Mouse (Mus musculus): ENCODE results near the gene Arhgap23. TPM values are rescaled to one million over a fixed set of nuclear protein-coding genes. Genes with fewer than 3 reads are reported as not detected.
A peak's percentile ranks its signal among the peaks of the same experiment; 100 is the strongest.

The Arhgap23 gene
- polyA plus RNA-seq, 1 experiment from 2014 or later: 7.8 TPM

DNA sequence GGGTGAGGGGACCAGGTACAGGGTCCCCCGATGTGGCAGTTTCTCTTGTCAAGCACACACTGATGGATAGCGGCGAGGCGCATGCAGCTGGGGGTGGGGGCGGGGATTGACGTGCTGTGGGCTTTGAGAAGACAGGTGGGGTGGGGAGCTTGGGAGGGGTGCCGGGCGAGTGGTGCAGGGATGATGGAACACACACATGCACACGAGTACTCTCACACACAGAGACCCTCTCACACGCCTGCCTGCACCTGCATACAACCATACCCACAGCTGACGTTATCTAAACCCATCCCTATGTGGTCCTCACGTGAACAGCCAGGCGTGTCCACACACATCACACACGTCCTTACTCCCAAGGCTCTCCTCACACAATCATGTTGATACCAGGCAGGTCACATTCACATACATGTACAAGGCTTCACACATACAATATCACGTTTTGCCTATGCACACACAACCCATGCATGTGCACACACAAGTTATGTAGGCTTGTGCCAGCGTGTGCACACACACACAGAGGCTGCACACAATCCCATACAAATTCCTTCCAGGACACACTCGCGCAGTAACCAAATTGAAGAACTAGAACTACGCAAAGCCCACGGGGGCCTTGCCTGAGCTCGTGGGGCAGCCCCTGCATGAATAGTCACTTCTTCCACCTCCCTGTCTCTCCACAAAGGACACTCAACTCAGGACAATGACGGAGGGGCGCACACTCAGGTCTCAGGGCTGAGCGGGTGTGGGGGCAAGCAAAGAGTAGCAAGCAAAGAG is 94.6 kb downstream of the Arhgap23 start:
- DNase-seq (ENCODE audit: low spot score): no peak
- peaks cover 30% of the 10 kb centered on the region for H3K4me1 ChIP-seq
- H3K27me3 ChIP-seq (ENCODE audit: insufficient read depth, poor library complexity, severe bottlenecking): peaks cover 30% of the 10 kb centered on the region
- WGBS: 67% methylated on average over 24 of the region's 24 CpGs
- H3K4me3 ChIP-seq: no peak overlapping the region
- H3K9me3 ChIP-seq: no peaks in the 10 kb centered on the region
- H3K27ac ChIP-seq: no peak overlapping the region
- H3K36me3 ChIP-seq: no peaks in the 10 kb centered on the region

DNA sequence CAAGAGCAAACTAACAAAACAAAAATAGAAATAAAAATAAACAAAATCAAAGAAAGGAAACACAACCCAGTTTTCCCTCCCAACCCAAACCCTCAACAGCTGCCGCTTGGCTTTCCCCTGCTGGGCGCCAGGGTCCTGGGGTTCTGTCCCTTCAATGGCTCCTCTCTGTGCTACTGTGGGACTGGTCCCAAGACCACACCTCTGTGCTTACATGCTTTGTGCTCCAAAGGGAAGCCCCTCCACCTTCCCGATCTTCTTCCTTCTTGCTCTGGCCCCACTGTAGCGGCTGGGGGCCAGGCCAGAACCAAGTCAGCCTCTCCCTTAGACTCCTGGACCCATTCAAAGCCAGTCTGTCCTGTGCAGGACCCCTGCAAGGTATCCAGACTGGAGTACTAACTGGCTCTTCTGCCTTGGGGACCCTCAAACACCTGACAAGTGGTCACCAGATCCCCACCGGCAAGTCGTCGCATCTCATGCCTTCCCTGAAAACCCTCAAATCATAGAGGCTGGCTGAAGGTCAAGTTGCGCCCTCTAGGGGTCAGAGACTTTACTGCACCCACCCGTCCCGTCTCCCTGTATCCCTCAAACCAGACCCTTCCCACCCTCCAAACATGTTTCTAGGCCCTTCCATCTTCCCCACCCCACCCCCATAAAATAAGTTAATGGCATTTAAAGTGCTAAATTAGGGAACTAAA is 95.8 kb downstream of the Arhgap23 start:
- Histone ChIP-seq H3K9me3 (no peaks in the 10 kb centered on the region), H3K27ac (0 out of 2 replicates have a peak overlapping the region, but pooled peaks have one; percentile 38), H3K4me1 (peaks cover 30% of the 10 kb centered on the region), H3K4me3 (0 out of 2 replicates have a peak overlapping the region, but pooled peaks have one; percentile 18), H3K27me3 (ENCODE audit: insufficient read depth, poor library complexity, severe bottlenecking) (peaks cover 39% of the 10 kb centered on the region), H3K36me3 (no peaks in the 10 kb centered on the region)
- no peak for DNase-seq (ENCODE audit: low spot score)
- WGBS: 27% methylated on average over 10 of the region's 10 CpGs

DNA sequence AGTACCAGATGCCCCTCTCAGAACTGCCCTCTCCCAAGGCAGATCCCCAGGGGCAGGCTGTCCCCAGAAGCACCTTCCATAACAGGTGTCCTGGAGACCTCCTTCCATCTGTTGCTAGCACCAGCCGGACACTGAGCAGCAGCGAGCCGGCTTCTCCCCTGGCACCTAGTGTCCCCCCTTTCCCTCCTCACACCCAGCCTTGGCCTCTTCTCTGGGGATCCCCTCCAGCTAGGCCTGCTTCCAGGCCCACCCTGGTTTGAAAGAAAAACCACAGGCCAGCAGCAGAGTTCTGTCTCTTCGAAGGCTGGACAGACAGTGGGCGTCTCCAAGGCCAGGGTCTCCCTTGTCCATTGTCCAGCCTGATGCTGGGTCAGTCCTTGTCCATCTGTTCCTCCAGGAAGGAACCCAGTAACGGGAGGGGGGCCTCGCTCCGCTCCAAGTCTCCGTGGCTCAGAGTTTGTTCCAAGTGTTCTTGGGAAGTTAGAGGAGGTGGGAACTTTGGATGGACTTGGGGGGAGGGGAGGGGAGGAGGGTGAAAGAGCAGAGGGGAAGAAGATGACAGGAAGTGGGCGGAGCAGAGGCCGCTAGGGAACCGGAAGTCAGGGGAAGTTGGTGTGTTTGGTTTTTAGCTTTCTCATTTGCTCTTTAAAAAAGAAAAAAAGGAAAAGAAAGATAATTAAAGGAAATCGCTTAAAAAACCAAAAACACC is 96.5 kb downstream of the Arhgap23 start:
- no peak for DNase-seq (ENCODE audit: low spot score)
- H3K27me3 ChIP-seq (ENCODE audit: insufficient read depth, poor library complexity, severe bottlenecking): peaks cover 36% of the 10 kb centered on the region
- peak overlapping the region; percentile 38 for H3K27ac ChIP-seq
- no peaks in the 10 kb centered on the region for H3K36me3 ChIP-seq
- 46% methylated on average over 13 of the region's 13 CpGs for WGBS
- H3K4me3 ChIP-seq: no peak overlapping the region
- no peaks in the 10 kb centered on the region for H3K9me3 ChIP-seq
- H3K4me1 ChIP-seq: peaks cover 30% of the 10 kb centered on the region

DNA sequence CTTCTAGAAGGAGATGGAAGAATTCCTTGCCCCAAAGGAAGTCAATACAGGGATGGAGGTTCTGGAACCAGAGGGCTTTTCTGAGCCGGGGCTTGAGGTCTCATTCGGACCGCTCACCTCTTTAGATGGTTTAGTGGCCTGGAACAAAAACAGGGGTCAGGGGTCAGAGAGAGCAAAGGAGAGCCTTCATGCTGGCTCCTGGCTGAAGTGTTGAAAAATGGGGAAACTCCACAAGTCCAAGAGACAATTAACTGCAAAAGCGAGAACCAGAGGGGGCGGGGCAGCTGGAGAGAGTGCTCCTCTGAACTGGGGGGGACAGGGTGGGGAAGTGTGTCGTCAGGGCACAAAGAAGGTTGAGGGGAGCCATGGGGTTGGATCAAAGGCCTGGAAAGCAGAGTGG is 97.2 kb downstream of the Arhgap23 start:
- Histone ChIP-seq H3K27me3 (ENCODE audit: insufficient read depth, poor library complexity, severe bottlenecking) (peaks cover 35% of the 10 kb centered on the region), H3K9me3 (no peaks in the 10 kb centered on the region), H3K4me1 (peaks cover 30% of the 10 kb centered on the region), H3K36me3 (no peaks in the 10 kb centered on the region), H3K4me3 (no peak overlapping the region), H3K27ac (peak overlapping the region; percentile 38)
- DNase-seq (ENCODE audit: low spot score): no peak
- 71% methylated on average over 6 of the region's 6 CpGs for WGBS

DNA sequence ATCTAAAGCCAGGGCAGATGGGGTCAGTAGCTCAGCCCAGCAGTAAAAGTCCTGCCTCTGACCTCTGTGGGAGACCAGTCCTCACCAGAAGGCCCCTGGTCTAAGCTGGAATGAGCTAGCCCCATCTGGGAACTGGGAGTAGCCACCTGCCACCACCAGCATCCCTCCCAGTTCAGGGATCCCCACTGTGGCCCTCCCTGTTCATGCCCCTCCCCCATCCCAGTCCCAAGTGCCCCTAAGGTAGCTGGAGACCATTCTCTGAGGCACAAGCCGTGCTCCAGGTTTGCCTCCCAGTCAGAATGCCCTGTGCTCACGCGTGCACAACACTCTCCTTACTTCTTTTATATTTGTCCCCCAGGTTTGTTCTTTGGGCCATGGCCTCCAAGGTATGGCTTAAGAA is 97.7 kb downstream of the Arhgap23 start:
- peaks cover 35% of the 10 kb centered on the region for H3K27me3 ChIP-seq (ENCODE audit: insufficient read depth, poor library complexity, severe bottlenecking)
- no peak for DNase-seq (ENCODE audit: low spot score)
- no peaks in the 10 kb centered on the region for H3K9me3 ChIP-seq
- 77% methylated on average over 3 of the region's 3 CpGs for WGBS
- peaks cover 30% of the 10 kb centered on the region for H3K4me1 ChIP-seq
- H3K4me3 ChIP-seq: no peak overlapping the region
- H3K36me3 ChIP-seq: no peaks in the 10 kb centered on the region
- peak overlapping the region; percentile 38; the same call in 1 of the 2 replicates for H3K27ac ChIP-seq

DNA sequence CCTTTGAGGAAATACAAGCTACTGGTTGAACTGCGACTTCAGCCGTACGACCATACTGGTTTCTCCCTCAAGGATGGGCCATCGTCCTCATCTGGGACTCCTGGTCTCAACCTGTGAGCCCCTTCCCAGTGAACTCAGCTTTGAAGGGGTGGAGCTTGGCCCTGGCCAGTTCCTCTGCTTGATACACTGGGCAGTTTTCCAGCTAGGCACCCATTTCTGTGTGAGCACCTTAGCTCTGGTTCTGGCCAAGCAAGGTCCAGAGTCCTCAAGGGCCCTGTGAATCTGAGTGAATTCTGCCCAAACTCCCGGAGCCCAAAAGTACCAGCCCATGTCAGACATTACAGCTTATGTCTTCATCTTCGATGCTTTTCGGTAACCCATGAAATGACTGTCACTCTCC is 105.2 kb downstream of the Arhgap23 start:
- DNase-seq (ENCODE audit: low spot score): no peak
- 87% methylated on average over 7 of the region's 7 CpGs for WGBS
- Histone ChIP-seq H3K4me3 (no peak overlapping the region), H3K27me3 (ENCODE audit: insufficient read depth, poor library complexity, severe bottlenecking) (peaks cover 80% of the 10 kb centered on the region), H3K36me3 (no peaks in the 10 kb centered on the region), H3K27ac (no peak overlapping the region), H3K4me1 (peaks cover 34% of the 10 kb centered on the region), H3K9me3 (no peaks in the 10 kb centered on the region)

DNA sequence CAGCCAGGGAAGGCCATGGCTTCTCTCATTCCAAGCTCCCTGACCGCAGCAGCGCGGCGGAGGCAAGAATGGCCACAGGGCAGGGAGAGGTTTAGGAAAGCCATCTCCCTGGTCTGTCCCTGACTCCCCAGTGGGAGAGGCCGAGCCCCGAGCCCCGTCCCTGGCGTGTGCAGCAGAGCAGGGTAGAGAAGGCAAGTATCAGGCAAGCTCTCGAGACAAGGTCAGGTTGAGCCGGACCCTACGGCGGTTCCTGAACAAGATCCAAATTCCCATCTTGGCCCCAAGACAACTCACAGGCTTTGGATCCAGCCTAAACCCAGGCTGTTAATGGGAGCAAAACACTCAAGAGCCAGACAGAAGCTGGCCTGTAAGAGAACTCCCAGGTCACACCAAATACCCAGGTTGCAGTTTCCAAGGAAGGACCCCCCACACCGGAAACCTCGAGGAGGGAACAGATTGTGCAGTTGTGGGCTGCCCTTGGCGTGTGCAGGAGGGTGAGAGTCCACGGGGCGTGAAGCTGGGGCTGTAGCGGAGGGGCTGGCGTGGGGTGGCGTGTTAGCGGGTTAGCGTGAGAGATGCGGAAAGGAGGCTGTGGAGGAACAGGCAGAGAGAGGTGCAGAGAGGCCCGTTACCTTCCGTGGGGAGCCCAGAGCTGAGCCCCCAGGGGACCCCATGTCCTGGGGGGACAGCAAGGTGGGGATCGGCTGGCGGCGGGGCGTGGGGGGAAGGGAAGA is 106.6 kb downstream of the Arhgap23 start:
- 71% methylated on average over 29 of the region's 29 CpGs for WGBS
- H3K4me3 ChIP-seq: no peak overlapping the region
- H3K27ac ChIP-seq: 0 out of 2 replicates have a peak overlapping the region, but pooled peaks have one; percentile 6
- no peak for DNase-seq (ENCODE audit: low spot score)
- H3K36me3 ChIP-seq: no peaks in the 10 kb centered on the region
- peaks cover 34% of the 10 kb centered on the region for H3K4me1 ChIP-seq
- H3K9me3 ChIP-seq: no peaks in the 10 kb centered on the region
- peaks cover 85% of the 10 kb centered on the region for H3K27me3 ChIP-seq (ENCODE audit: insufficient read depth, poor library complexity, severe bottlenecking)

DNA sequence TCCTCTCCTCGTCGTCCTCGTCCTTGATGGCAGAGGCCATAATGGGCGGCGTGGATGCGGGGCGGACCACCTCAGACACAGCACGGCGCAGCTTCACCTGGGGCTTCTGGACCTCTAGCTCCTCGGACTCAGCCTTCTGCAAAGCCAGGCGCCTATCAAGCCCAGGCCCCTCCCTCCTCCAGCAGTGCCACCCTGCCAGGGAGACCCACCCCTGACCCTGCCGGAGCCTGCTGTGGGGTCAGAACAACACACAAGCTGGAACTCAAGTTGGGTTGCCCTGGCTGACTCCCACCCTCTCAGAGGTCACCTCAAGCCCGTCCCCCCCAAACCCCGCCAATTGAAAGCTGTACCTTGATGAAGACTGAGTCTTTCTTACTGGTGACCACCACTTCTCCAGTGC is 107.8 kb downstream of the Arhgap23 start:
- H3K4me3 ChIP-seq: no peak overlapping the region
- DNase-seq (ENCODE audit: low spot score): no peak
- peaks cover 92% of the 10 kb centered on the region for H3K27me3 ChIP-seq (ENCODE audit: insufficient read depth, poor library complexity, severe bottlenecking)
- H3K27ac ChIP-seq: peak overlapping the region; percentile 60; the same call in 1 of the 2 replicates
- H3K36me3 ChIP-seq: no peaks in the 10 kb centered on the region
- H3K9me3 ChIP-seq: no peaks in the 10 kb centered on the region
- peaks cover 34% of the 10 kb centered on the region for H3K4me1 ChIP-seq
- 78% methylated on average over 14 of the region's 14 CpGs for WGBS

DNA sequence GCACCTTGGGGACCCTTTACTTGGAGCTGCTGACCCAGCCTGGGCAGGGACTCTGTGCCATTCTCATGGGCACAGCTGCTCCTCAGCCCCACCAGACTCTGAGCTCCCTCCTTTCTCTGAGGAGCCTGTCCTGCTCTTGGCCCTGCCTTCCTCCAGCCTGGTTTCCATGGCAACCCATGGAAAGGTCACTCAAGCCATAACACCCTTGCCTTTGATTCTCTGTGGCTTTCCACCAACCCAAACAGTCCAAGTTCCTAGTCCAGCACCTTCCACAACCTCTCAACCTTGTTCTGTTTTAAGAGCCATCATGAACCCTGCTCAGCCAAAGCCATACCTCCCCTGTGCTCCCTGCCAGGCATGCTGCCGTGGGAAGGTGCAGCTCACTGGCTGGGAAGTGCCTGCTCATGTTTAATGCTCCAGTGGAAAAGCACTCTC is 108.5 kb downstream of the Arhgap23 start:
- DNase-seq (ENCODE audit: low spot score): no peak
- WGBS: 18% methylated on average over 1 of the region's 1 CpGs
- Histone ChIP-seq H3K27me3 (ENCODE audit: insufficient read depth, poor library complexity, severe bottlenecking) (peaks cover 85% of the 10 kb centered on the region), H3K4me3 (peak overlapping the region; percentile 12; the same call in 1 of the 2 replicates), H3K36me3 (no peaks in the 10 kb centered on the region), H3K9me3 (no peaks in the 10 kb centered on the region), H3K27ac (peak overlapping the region; percentile 60; the same call in 1 of the 2 replicates), H3K4me1 (peaks cover 34% of the 10 kb centered on the region)

DNA sequence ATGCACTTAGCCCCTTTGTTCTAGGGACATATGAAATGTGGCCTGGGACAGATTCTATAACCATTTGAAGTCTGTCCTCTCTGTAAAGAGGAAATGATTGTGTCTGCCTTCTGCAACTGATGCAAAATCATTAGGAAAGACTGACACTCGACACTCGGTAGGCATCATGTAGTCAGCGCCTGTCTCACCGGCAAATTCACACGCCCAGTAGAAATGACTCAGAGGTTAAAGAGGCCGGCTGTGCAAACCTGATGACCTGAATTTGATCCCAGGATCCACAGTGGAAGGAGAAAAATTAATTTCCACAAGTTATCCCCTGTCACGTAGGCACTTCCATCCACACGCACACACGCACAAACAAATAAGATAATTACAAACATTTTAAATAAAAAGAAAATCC is 109.0 kb downstream of the Arhgap23 start:
- Histone ChIP-seq H3K27me3 (ENCODE audit: insufficient read depth, poor library complexity, severe bottlenecking) (peaks cover 81% of the 10 kb centered on the region), H3K4me1 (peaks cover 29% of the 10 kb centered on the region), H3K27ac (no peak overlapping the region), H3K4me3 (no peak overlapping the region), H3K9me3 (no peaks in the 10 kb centered on the region), H3K36me3 (no peaks in the 10 kb centered on the region)
- 57% methylated on average over 9 of the region's 9 CpGs for WGBS
- no peak for DNase-seq (ENCODE audit: low spot score)

DNA sequence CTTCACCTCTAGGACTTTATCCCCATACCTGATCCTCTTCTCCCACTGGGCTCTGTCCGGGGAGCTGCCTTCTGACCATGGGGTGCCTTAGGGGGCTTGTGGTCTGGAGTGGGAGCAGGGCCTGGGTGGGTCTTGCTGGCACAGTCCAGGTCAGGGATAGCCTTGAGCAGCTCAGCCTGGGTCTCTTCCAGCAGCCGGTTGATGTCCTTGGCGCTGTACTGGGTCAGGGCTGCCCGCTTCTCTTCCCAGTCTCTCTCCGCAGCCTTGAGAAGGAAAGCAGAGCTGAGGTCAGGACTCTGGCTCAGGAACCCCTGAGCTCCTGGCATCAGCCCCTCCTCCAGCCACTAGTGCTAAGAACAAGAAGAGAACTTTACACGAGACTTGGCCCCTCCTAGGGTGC is 110.0 kb downstream of the Arhgap23 start:
- Histone ChIP-seq H3K27ac (0 out of 2 replicates have a peak overlapping the region, but pooled peaks have one; percentile 22), H3K36me3 (no peaks in the 10 kb centered on the region), H3K4me1 (peaks cover 27% of the 10 kb centered on the region), H3K27me3 (ENCODE audit: insufficient read depth, poor library complexity, severe bottlenecking) (peaks cover 80% of the 10 kb centered on the region), H3K9me3 (no peaks in the 10 kb centered on the region), H3K4me3 (no peak overlapping the region)
- no peak for DNase-seq (ENCODE audit: low spot score)
- WGBS: 81% methylated on average over 6 of the region's 6 CpGs

DNA sequence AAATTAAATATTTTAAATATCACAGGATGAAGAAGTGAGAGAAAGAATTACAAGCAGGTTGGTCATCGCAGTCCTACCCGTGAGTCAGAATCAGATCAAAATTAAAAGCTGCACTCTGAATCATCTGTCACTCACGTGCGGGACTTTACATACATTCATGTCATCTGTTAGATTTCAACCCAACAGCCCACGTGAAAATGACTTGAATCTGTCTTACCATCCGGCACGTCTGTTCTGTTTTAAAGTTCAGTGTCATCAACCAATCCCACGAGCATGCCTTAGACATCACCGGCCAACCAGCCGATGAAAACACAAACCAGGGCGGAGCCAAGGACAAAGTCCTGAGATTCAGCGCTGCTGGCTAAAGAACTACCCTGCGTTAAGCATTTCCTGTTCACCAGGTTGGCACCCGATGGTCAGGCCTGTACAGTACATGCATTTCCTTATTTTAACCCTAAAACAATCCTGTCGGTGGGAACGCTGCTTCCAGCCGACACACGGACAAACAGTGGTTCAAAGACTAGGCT is 113.0 kb downstream of the Arhgap23 start:
- DNase-seq (ENCODE audit: low spot score): no peak
- Histone ChIP-seq H3K27ac (no peak overlapping the region), H3K36me3 (no peaks in the 10 kb centered on the region), H3K27me3 (ENCODE audit: insufficient read depth, poor library complexity, severe bottlenecking) (peaks cover 80% of the 10 kb centered on the region), H3K4me3 (no peak overlapping the region), H3K4me1 (peaks cover 38% of the 10 kb centered on the region), H3K9me3 (no peaks in the 10 kb centered on the region)
- WGBS: 73% methylated on average over 18 of the region's 18 CpGs
